Mouse (Mus musculus) limb, embryonic 12.5 days (tissue): Measurements from ENCODE around the gene Telo2. TPM values are rescaled to one million over a fixed set of nuclear protein-coding genes. Genes with fewer than 3 reads are reported as not detected.

Source experiments
- ATAC-seq: fragments of 200-750 bp; cut with Nextera tagmentation; 2 replicates; pipeline ENCODE4 v1.8.0; 2017; ENCODE audit warnings: low read depth, moderate TSS enrichment; ENCODE audit not compliant: insufficient number of reproducible peaks, insufficient read depth, low FRiP score, low TSS enrichment
- H3K27ac ChIP-seq: fragments of 300-500 bp; sonication (generic); 2 replicates; pipeline ENCODE4 v1.5.1; 2016; ENCODE audit warnings: mild to moderate bottlenecking, moderate library complexity
- H3K27me3 ChIP-seq: fragments of 300-500 bp; sonication (generic); 2 replicates; pipeline ENCODE4 v1.6.1; 2016; ENCODE audit warnings: mild to moderate bottlenecking, moderate library complexity
- H3K36me3 ChIP-seq: fragments of 300-500 bp; sonication (generic); 2 replicates; pipeline ENCODE4 v1.6.1; 2016; ENCODE audit warnings: mild to moderate bottlenecking, moderate library complexity
- H3K4me1 ChIP-seq: fragments of 300-500 bp; sonication (generic); replicated peaks from 2 replicates; pipeline ENCODE4 v1.6.1; 2016
- H3K4me2 ChIP-seq: fragments of 300-500 bp; sonication (generic); 2 replicates; pipeline ENCODE4 v1.6.1; 2016; ENCODE audit warnings: mild to moderate bottlenecking, moderate library complexity
- H3K4me3 ChIP-seq: fragments of 300-500 bp; sonication (generic); replicated peaks from 2 replicates; pipeline ENCODE4 v1.5.1; 2016; ENCODE audit warnings: mild to moderate bottlenecking
- H3K9ac ChIP-seq: fragments of 300-500 bp; sonication (generic); replicated peaks from 2 replicates; pipeline ENCODE4 v1.6.1; 2016; ENCODE audit warnings: mild to moderate bottlenecking, moderate library complexity
- H3K9me3 ChIP-seq: fragments of 300-500 bp; sonication (generic); 2 replicates; pipeline ENCODE4 v1.6.1; 2016; ENCODE audit warnings: mild to moderate bottlenecking, moderate library complexity
- WGBS: fragments of 180-500 bp; shearing (Covaris S2); methylation state at CpG from one replicate; pipeline ENCODE4 v1.1.7; 2016; 5-methylcytosine and 5-hydroxymethylcytosine counted together
- polyA plus RNA-seq: library from polyadenylated mRNA; unstranded; fragments of >200 nt; fragmentation: Nextera tagmentation; extraction: Ambion mirVana; gene quantifications from 2 replicates; pipeline ENCODE4 v1.2.1, GENCODE M21; 2016

Gene Telo2
- 58.0 and 60.1 TPM in 2 replicates for polyA plus RNA-seq

GRCm38 (mm10) chr17:25115664-25116432, at the start of gene Telo2:
Gene Telo2 (minus strand): TSS chr17:25115967.
- H3K4me2 ChIP-seq, result peak within 1 kb of the TSS; percentile 98
- H3K4me1 ChIP-seq, result peaks cover 7% of the 10 kb centered on the region
- peak within 1 kb of the TSS; percentile 63 for H3K9ac ChIP-seq
- ATAC-seq, result peak; percentile 90
- H3K27me3 ChIP-seq, result no peaks in the 10 kb centered on the region
- H3K9me3 ChIP-seq, result no peaks in the 10 kb centered on the region
- peak within 1 kb of the TSS; percentile 94 for H3K27ac ChIP-seq
- 5% methylated on average over 40 of the region's 40 CpGs for WGBS
- peaks cover 29% of the 10 kb centered on the region for H3K36me3 ChIP-seq
- H3K4me3 ChIP-seq, result peak within 1 kb of the TSS; percentile 61

- H3K27me3 ChIP-seq, result no peaks in the 10 kb centered on the region
- H3K4me3 ChIP-seq, result no peak overlapping the region
- no peak overlapping the region for H3K9ac ChIP-seq
- ATAC-seq, result no peak
- H3K36me3 ChIP-seq, result peaks cover 21% of the 10 kb centered on the region
- H3K4me1 ChIP-seq, result no peaks in the 10 kb centered on the region
- H3K4me2 ChIP-seq, result no peak overlapping the region
- H3K27ac ChIP-seq, result no peak overlapping the region
- H3K9me3 ChIP-seq, result no peaks in the 10 kb centered on the region
- WGBS, result 78% methylated on average over 3 of the region's 3 CpGs
Measured at GRCm38 (mm10) chr17:25164770-25165169, 49.0 kb upstream of the Telo2 start.

GRCm38 (mm10) chr17:25163387-25163786, 47.6 kb upstream of the Telo2 start:
- no peak overlapping the region for H3K27ac ChIP-seq
- no peak for ATAC-seq
- no peak overlapping the region for H3K4me3 ChIP-seq
- 72% methylated on average over 7 of the region's 7 CpGs for WGBS
- H3K9me3 ChIP-seq, result no peaks in the 10 kb centered on the region
- H3K4me2 ChIP-seq, result no peak overlapping the region
- 0 out of 2 replicates have a peak overlapping the region, but pooled peaks have one; percentile 8 for H3K9ac ChIP-seq
- H3K36me3 ChIP-seq, result peaks cover 30% of the 10 kb centered on the region
- H3K4me1 ChIP-seq, result no peaks in the 10 kb centered on the region
- no peaks in the 10 kb centered on the region for H3K27me3 ChIP-seq

DNA sequence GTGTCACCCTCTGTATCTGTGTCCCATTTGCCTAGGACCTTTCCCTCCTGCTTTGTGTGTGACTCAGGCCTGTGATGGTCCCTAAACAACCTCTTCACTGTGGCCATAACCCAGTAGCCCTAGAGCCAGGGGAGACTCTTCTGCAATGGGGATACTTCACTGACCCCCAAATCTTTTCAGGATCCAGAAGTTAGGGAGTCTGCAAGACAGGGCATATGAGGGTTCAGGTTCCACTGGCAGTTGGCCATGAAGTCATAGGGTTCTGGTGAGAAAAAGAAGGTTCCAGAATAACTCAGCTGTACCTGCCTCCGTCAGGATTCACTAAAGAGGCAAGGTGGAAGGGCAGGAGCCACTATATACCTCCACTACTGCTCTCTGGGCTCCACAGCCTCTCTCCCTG, 46.4 kb upstream of the Telo2 start, which contains the start of gene Ccdc154:
Ccdc154 (plus strand) TSS at position 301 of the 400 bp plus-strand sequence.
- H3K4me2 ChIP-seq, result no peak within 1 kb of the TSS
- H3K4me3 ChIP-seq, result no peak within 1 kb of the TSS
- H3K27ac ChIP-seq, result no peak within 1 kb of the TSS
- no peaks in the 10 kb centered on the region for H3K9me3 ChIP-seq
- H3K9ac ChIP-seq, result peak within 1 kb of the TSS; percentile 23; the same call in 1 of the 2 replicates
- no peaks in the 10 kb centered on the region for H3K4me1 ChIP-seq
- peaks cover 40% of the 10 kb centered on the region for H3K36me3 ChIP-seq
- no peak for ATAC-seq
- 88% methylated on average over 1 of the region's 1 CpGs for WGBS
- no peaks in the 10 kb centered on the region for H3K27me3 ChIP-seq

GRCm38 (mm10) chr17:25139960-25140359, 24.2 kb upstream of the Telo2 start:
- Histone ChIP-seq H3K27ac (no peak overlapping the region), H3K36me3 (peaks cover 26% of the 10 kb centered on the region), H3K4me1 (no peaks in the 10 kb centered on the region), H3K9ac (no peak overlapping the region), H3K27me3 (no peaks in the 10 kb centered on the region), H3K4me3 (no peak overlapping the region), H3K9me3 (no peaks in the 10 kb centered on the region), H3K4me2 (no peak overlapping the region)
- no peak for ATAC-seq
- 72% methylated on average over 4 of the region's 4 CpGs for WGBS

DNA sequence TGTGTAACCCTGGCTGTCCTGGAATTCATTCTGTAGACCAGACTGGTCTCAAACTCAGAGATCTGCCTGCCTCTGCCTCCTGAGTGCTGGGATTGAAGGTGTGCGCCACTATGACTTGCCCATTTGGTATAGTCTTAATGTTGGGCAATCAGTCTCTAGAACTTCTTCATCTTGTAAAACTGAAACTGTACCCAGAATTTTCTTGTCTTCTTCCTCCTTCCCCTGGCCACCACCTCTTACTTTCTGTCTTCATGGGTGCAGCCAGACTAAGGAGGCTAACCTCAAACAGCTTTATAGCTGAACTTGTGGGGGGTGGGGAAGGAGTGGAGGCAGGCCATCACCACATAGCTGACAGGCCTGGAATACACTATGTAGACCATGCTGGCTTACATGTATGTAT, 23.0 kb upstream of the Telo2 start:
- Histone ChIP-seq H3K4me1 (peaks cover 10% of the 10 kb centered on the region), H3K9me3 (no peaks in the 10 kb centered on the region), H3K36me3 (peaks cover 14% of the 10 kb centered on the region), H3K27me3 (no peaks in the 10 kb centered on the region), H3K4me2 (no peak overlapping the region), H3K4me3 (no peak overlapping the region), H3K27ac (no peak overlapping the region), H3K9ac (no peak overlapping the region)
- ATAC-seq, result no peak
- 92% methylated on average over 1 of the region's 1 CpGs for WGBS

DNA sequence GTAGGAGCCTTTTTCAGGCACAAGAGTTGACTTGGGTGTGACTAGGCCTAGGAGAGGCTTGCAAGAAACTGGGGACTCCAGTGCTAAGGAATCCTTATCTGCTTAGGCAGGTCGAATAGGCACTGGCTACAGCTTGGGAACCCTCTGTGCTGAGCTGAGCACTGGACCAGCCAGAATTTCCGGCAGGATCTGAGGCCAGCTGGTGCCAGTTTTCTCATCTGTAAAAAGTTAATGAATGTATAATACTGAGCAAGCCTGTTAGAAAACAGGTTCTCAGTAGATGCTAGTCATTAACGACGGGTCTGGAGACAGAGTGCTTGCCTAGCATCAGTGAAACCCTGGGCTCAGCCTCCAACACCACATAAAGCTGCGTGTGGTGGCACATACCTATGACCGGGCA, 19.9 kb upstream of the Telo2 start:
- no peaks in the 10 kb centered on the region for H3K27me3 ChIP-seq
- H3K4me3 ChIP-seq, result no peak overlapping the region
- H3K9me3 ChIP-seq, result no peaks in the 10 kb centered on the region
- no peak for ATAC-seq
- peaks cover 9% of the 10 kb centered on the region for H3K36me3 ChIP-seq
- 84% methylated on average over 6 of the region's 6 CpGs for WGBS
- H3K27ac ChIP-seq, result no peak overlapping the region
- H3K4me2 ChIP-seq, result no peak overlapping the region
- no peak overlapping the region for H3K9ac ChIP-seq
- peaks cover 10% of the 10 kb centered on the region for H3K4me1 ChIP-seq

- Histone ChIP-seq H3K36me3 (peaks cover 9% of the 10 kb centered on the region), H3K4me3 (peak within 1 kb of the TSS; percentile 92), H3K4me1 (peaks cover 10% of the 10 kb centered on the region), H3K9ac (peak within 1 kb of the TSS; percentile 85), H3K27ac (no peak within 1 kb of the TSS), H3K4me2 (peak within 1 kb of the TSS; percentile 72), H3K9me3 (no peaks in the 10 kb centered on the region), H3K27me3 (no peaks in the 10 kb centered on the region)
- ATAC-seq, result peak; percentile 88
- under 1% methylated on average over 40 of the region's 40 CpGs for WGBS
Measured at GRCm38 (mm10) chr17:25133275-25133698, 17.5 kb upstream of the Telo2 start, which contains the start of gene Clcn7. Gene Clcn7 (plus strand): TSS chr17:25133391.

GRCm38 (mm10) chr17:25130060-25130459, 14.3 kb upstream of the Telo2 start:
- H3K4me2 ChIP-seq, result no peak overlapping the region
- H3K36me3 ChIP-seq, result no peaks in the 10 kb centered on the region
- no peak overlapping the region for H3K4me3 ChIP-seq
- peaks cover 10% of the 10 kb centered on the region for H3K4me1 ChIP-seq
- H3K27ac ChIP-seq, result no peak overlapping the region
- WGBS, result 92% methylated on average over 1 of the region's 1 CpGs
- no peak overlapping the region for H3K9ac ChIP-seq
- no peaks in the 10 kb centered on the region for H3K9me3 ChIP-seq
- no peak for ATAC-seq
- H3K27me3 ChIP-seq, result no peaks in the 10 kb centered on the region

DNA sequence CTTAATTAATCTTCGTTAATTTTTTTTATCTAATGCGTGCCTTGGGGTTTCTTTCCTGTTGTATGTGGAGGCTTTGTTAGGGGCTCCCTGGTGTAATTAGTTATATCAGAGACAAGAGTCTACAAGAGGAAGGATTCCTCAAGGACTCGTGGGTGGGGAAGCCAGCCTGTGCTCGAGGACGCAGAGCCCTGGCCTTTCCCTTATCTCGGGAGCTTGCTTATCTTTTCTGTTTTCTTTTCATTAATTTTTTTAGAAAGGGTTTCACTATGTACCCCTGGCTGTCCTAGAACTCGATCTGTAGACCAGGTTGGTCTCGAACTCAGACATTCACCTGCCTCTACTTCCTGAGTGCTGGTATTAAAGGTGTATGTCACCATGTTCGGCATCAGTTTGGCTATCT, 11.9 kb upstream of the Telo2 start:
- Histone ChIP-seq H3K9ac (no peak overlapping the region), H3K4me1 (no peaks in the 10 kb centered on the region), H3K36me3 (no peaks in the 10 kb centered on the region), H3K4me2 (no peak overlapping the region), H3K27ac (no peak overlapping the region), H3K9me3 (no peaks in the 10 kb centered on the region), H3K27me3 (no peaks in the 10 kb centered on the region), H3K4me3 (no peak overlapping the region)
- 76% methylated on average over 9 of the region's 9 CpGs for WGBS
- no peak for ATAC-seq

- H3K27me3 ChIP-seq, result no peaks in the 10 kb centered on the region
- no peak for ATAC-seq
- H3K36me3 ChIP-seq, result no peaks in the 10 kb centered on the region
- H3K27ac ChIP-seq, result no peak overlapping the region
- no peaks in the 10 kb centered on the region for H3K9me3 ChIP-seq
- no peak overlapping the region for H3K4me2 ChIP-seq
- 74% methylated on average over 8 of the region's 8 CpGs for WGBS
- no peaks in the 10 kb centered on the region for H3K4me1 ChIP-seq
- H3K9ac ChIP-seq, result no peak overlapping the region
- no peak overlapping the region for H3K4me3 ChIP-seq
Measured at GRCm38 (mm10) chr17:25127079-25127478, 11.3 kb upstream of the Telo2 start.
